Mouse (Mus musculus) liver, adult 2 months (tissue): Measurements from ENCODE around the gene Prkca. TPM values are rescaled to one million over a fixed set of nuclear protein-coding genes. Genes with fewer than 3 reads are reported as not detected.
A peak's percentile ranks its signal among the peaks of the same experiment; 100 is the strongest.

Experiments
- DNase-seq: peaks from one replicate; pipeline ENCODE4 v3.0.0-alpha.2; 2011; ENCODE audit warnings: low read depth, low spot score; ENCODE audit errors: extremely low read depth
- H3K27ac ChIP-seq: fragments of 200-500 bp; replicated peaks from 2 replicates; pipeline ENCODE4 v1.5.1; 2012; ENCODE audit warnings: low read depth, mild to moderate bottlenecking, control low read depth, inconsistent platforms, low read length; ENCODE audit not compliant: insufficient read depth
- H3K27me3 ChIP-seq: fragments of 200-500 bp; 2 replicates; pipeline ENCODE4 v1.6.1; 2012; ENCODE audit warnings: mild to moderate bottlenecking, moderate library complexity, low read length, inconsistent platforms; ENCODE audit not compliant: control insufficient read depth, insufficient read depth
- H3K36me3 ChIP-seq: fragments of 200-500 bp; 2 replicates; pipeline ENCODE4 v1.6.1; 2012; ENCODE audit warnings: low read length, inconsistent platforms; ENCODE audit not compliant: control insufficient read depth, insufficient read depth
- H3K4me1 ChIP-seq: fragments of 200-500 bp; 2 replicates; pipeline ENCODE4 v1.6.1; 2011; ENCODE audit warnings: low read length; ENCODE audit not compliant: control insufficient read depth, insufficient read depth
- H3K4me3 ChIP-seq: fragments of 200-500 bp; 2 replicates; pipeline ENCODE4 v1.5.1; 2011; ENCODE audit warnings: low read depth, mild to moderate bottlenecking, control low read depth, low read length, moderate library complexity; ENCODE audit not compliant: insufficient read depth
- H3K79me2 ChIP-seq: fragments of 200-500 bp; 2 replicates; pipeline ENCODE4 v1.6.1; 2012; ENCODE audit warnings: inconsistent platforms, mild to moderate bottlenecking, low read length, moderate library complexity; ENCODE audit not compliant: control insufficient read depth, insufficient read depth
- H3K9ac ChIP-seq: fragments of 200-500 bp; 2 replicates; pipeline ENCODE4 v1.6.1; 2012; ENCODE audit warnings: low read depth, mild to moderate bottlenecking, control low read depth, inconsistent platforms, low read length
- CTCF ChIP-seq: fragments of 200-500 bp; IDR thresholded peaks from 2 replicates; pipeline ENCODE4 v1.5.1; 2011; ENCODE audit warnings: low read depth, low read length, control low read depth
- POLR2A ChIP-seq: fragments of 200-500 bp; IDR thresholded peaks from 2 replicates; pipeline ENCODE4 v1.6.1; 2011; ENCODE audit warnings: low read length, control low read depth; ENCODE audit not compliant: insufficient read depth; ENCODE audit errors: extremely low read depth
- WGBS: fragments of 180-500 bp; shearing (Covaris S2); methylation state at CpG from one replicate; pipeline ENCODE4 v1.1.7; 2018; 5-methylcytosine and 5-hydroxymethylcytosine counted together
- polyA plus RNA-seq: library from polyadenylated mRNA; depleted of rRNA; stranded (reverse); fragments of >200 nt; gene quantifications from 2 replicates; pipeline ENCODE4 v1.2.3, GENCODE M21; 2012
- total RNA-seq: library from RNA; depleted of rRNA; stranded (reverse); fragments of >200 nt; gene quantifications from 2 replicates; pipeline ENCODE4 v1.2.3, GENCODE M21; 2014

Gene Prkca
- total and polyA plus RNA-seq, 2 experiments, result 2.8 to 4.3 TPM

DNA sequence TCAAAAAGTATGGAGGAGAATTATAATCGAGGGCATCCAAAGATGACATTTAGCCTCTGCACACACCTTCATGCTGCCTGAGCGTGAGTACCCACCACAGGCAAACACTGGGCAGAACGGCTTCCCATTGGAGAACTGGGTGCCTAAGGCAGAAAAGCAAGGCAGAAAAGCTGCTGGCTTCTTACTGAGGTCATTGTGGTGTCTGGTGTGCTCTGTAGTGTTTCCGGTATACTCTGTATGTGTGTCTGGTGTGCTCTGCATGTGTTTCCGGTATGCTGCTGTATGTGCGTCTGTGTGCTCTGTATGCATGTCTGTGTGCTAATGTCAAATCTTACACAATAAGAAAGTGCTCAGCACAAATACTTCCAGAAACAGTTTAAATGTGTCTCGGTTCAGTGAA is 127.7 kb downstream of the Prkca start:
- Histone ChIP-seq H3K27ac (no peak overlapping the region), H3K4me1 (no peaks in the 10 kb centered on the region), H3K79me2 (no peaks in the 10 kb centered on the region), H3K27me3 (no peaks in the 10 kb centered on the region), H3K4me3 (no peak overlapping the region), H3K36me3 (no peaks in the 10 kb centered on the region), H3K9ac (no peak overlapping the region)
- TF ChIP-seq POLR2A, result no peak
- no peak for TF ChIP-seq CTCF
- no peak for DNase-seq
- WGBS, result 93% methylated on average over 7 of the region's 7 CpGs

DNA sequence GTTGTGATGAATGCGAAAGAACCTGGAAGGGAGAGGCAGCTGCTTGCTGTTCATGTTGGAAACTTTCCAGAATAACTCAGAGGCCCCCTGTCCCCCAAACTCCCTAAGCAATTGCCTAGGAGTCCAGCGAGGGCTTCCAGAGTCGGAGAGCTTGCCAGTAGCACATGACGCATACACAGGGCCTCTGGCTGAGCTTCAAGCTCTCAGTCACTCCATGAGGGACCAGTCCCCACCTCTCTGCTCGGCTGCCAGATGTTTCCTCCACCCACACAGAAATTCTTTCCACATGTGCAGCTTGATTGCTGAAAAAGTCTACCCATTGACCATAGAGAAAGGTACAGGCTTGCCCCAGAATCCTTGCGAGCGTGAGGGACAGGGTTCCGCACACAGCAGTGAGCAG is 128.3 kb downstream of the Prkca start:
- H3K79me2 ChIP-seq, result no peaks in the 10 kb centered on the region

DNA sequence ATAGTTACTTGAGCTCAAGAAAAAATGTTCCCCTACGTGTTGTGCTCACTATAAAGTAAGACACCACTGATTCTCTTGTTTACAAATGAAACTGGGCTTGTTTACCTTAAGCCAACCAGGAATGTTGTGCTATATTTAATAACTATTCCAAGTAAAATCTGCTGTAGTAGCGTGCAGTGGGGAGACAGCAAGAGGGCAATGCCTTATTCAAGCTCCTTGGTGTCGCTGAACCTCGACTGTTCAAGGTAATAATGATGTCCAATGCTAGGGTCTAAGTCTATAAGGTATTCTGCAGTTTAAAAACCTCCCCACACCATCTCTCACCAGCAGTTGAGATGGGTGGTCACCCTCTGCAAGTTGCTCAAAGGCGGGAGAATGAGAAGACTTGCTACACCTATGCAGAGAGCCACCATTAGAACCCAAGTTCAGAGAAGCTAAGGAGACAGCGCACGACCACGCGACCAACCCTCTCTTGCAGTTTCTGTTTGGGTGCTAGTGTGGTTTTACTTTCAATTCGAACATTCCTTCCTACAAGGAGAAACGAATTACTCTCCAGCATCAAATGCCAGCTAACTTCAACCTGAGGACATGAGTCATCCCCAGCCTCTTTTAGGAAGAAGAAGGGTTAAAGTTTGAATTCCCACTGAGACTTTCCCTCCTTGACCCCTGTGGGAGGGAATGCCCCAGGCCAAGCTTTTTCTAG is 129.1 kb downstream of the Prkca start:
- TF ChIP-seq POLR2A, result no peak
- TF ChIP-seq CTCF, result no peak

More for the DNA sequence above, 128.3 kb downstream of the Prkca start:
- TF ChIP-seq POLR2A (no peak), CTCF (no peak)
- peak; percentile 23 for DNase-seq
- H3K27ac ChIP-seq, result no peak overlapping the region
- H3K36me3 ChIP-seq, result no peaks in the 10 kb centered on the region
- whole genome bisulfite sequencing, result 52% methylated on average over 8 of the region's 8 CpGs
- no peaks in the 10 kb centered on the region for H3K4me1 ChIP-seq
- no peaks in the 10 kb centered on the region for H3K27me3 ChIP-seq
- H3K4me3 ChIP-seq, result no peak overlapping the region
- H3K9ac ChIP-seq, result no peak overlapping the region

DNA sequence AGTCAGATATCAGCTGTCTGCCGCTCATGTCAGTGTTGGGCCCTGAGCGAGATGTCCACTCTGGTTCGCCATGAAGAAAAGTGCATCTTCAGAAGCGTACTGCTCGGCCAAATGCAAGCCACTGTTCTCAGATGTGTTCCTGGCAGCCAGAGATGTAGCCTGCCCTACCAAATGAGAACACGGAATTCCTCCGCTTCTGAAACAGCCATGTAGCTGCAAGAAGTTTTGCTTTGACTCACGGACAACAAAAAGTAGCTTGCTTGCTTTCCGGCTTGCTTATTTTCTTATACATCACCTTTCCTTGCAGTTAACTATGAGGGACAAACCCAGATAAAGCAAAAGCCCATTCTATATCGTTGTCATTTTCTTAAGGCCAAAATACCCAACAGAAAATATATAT is 129.9 kb downstream of the Prkca start:
- WGBS, result 95% methylated on average over 10 of the region's 10 CpGs
- Histone ChIP-seq H3K27me3 (no peaks in the 10 kb centered on the region), H3K9ac (no peak overlapping the region), H3K79me2 (no peaks in the 10 kb centered on the region), H3K27ac (no peak overlapping the region), H3K4me1 (no peaks in the 10 kb centered on the region), H3K36me3 (no peaks in the 10 kb centered on the region), H3K4me3 (no peak overlapping the region)
- DNase-seq, result no peak
- TF ChIP-seq POLR2A (no peak), CTCF (no peak)

More for the DNA sequence above, 129.1 kb downstream of the Prkca start:
- Histone ChIP-seq H3K9ac (no peak overlapping the region), H3K27me3 (no peaks in the 10 kb centered on the region), H3K4me3 (no peak overlapping the region; the same call in 1 of the 2 replicates), H3K79me2 (no peaks in the 10 kb centered on the region), H3K4me1 (no peaks in the 10 kb centered on the region), H3K36me3 (no peaks in the 10 kb centered on the region), H3K27ac (no peak overlapping the region)
- DNase-seq, result no peak
- 69% methylated on average over 11 of the region's 11 CpGs for WGBS

DNA sequence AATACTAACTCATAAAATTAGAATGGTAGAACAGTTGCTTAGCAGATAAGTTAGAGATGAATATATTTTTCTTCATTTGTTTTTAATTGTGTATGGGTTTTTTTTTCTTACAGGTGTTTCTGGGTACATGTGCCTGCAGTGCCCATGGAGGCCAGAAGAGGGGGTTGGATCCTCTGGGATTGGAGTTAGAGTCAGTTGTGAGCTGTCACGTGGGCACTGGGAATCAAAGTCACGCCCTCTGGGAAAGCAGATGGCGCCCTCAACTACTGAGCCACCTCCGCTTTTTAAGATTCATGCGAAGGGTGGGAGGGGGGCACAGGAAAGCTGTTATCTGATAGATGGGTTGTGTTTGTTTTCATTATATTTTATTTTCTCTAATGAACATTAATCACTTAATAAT is 131.1 kb downstream of the Prkca start:
- 96% methylated on average over 5 of the region's 5 CpGs for WGBS
- H3K36me3 ChIP-seq, result no peaks in the 10 kb centered on the region
- no peak overlapping the region for H3K4me3 ChIP-seq
- no peaks in the 10 kb centered on the region for H3K4me1 ChIP-seq
- no peak overlapping the region for H3K27ac ChIP-seq
- no peaks in the 10 kb centered on the region for H3K27me3 ChIP-seq
- H3K79me2 ChIP-seq, result no peaks in the 10 kb centered on the region
- no peak overlapping the region for H3K9ac ChIP-seq
- no peak for DNase-seq
- TF ChIP-seq CTCF (peak; percentile 21; the same call in 1 of the 2 replicates), POLR2A (no peak)

DNA sequence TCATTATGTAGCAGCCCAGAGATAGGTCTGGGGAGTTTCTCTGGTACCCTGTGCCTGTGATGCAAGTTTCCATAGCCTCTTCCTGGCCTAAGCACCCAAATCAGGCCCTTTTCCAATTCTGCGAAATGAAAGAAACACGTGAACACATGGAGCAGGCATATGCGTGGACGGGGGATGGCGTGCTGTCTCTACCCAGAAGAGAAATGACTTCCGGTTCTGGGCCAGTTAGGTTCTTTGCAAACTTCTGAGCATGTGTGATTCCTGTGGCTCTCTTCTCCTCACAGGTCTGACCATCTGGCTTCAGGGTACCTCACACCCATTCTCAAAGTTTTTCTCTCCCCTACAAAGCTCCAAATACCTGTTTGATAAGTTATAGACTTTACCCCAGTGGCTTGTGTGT is 131.7 kb downstream of the Prkca start:
- H3K4me1 ChIP-seq, result no peaks in the 10 kb centered on the region
- H3K27me3 ChIP-seq, result no peaks in the 10 kb centered on the region
- DNase-seq, result no peak
- WGBS, result 98% methylated on average over 6 of the region's 6 CpGs
- no peak overlapping the region for H3K27ac ChIP-seq
- no peaks in the 10 kb centered on the region for H3K79me2 ChIP-seq
- H3K4me3 ChIP-seq, result no peak overlapping the region
- H3K36me3 ChIP-seq, result no peaks in the 10 kb centered on the region
- H3K9ac ChIP-seq, result no peak overlapping the region
- TF ChIP-seq POLR2A (no peak), CTCF (no peak)
